Mouse (Mus musculus): ENCODE data around the gene Epb41l2. TPM values are rescaled to one million over a fixed set of nuclear protein-coding genes. Genes with fewer than 3 reads are reported as not detected.
A peak's percentile ranks its signal among the peaks of the same experiment; 100 is the strongest.

Epb41l2 gene
- total and polyA plus RNA-seq, 2 experiments from 2014 or later: 21.6 to 50.1 TPM

DNA sequence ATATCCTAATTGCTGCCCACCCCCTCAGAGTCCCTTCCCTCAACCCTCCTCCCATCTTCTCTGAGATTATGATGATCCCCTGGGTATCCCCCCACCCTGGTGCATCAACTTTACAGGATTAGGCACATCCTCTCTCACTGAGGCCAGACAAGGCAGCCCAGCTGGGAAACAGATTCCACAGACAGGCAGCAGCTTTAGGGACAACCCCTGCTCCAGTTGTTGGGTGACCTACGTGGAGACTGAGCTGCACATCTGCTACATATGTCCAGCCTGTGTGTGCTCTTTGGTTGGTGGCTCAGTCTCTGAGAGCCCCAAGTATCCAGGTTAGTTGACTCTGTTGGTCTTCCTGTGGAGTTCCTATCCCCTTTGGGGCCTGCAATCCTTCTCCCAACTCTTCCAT lies 179.1 kb downstream of the Epb41l2 start:
- 84% methylated on average over 1 of the region's 1 CpGs for WGBS

DNA sequence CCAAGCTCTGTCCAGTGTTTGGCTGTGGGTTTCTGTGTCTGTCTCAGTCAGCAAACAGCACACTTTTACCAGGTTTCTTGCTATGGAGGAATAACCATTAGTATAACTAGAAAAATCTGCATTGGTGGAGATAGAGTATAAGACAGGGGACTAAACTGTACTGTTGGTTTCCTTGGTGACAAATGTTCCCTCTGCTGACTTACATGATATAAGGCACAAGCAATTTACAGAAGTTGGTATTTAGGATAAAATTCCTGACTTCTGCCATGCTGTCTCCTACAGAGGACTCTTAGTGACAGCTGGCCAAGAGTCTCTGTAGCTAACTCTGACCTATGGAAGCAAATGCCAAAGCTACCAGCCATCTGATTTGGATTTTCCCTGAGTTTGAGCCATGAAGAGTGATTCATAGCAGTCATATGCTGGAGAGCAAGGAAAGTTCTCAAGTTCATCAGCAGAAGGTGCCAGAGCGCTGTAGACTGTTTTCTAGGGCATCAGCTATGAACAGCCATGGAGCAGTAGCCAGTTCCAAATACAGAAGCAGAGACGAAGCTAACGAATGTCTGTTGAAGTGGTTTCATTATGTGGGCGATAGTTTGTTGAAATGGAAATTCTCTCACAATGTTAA lies 179.7 kb downstream of the Epb41l2 start:
- H3K4me1 ChIP-seq (ENCODE audit: control insufficient read depth, insufficient read depth): peaks cover 6% of the 10 kb centered on the region; the same call in 1 of the 2 replicates
- peak overlapping the region; percentile 72 for H3K27ac ChIP-seq (ENCODE audit: low read depth)
- no peaks in the 10 kb centered on the region for H3K9me3 ChIP-seq (replicated peaks; ENCODE audit: control insufficient read depth, low read length)
- 30% methylated on average over 4 of the region's 4 CpGs for WGBS
- no peak overlapping the region for H3K9ac ChIP-seq (replicated peaks; ENCODE audit: low read depth, low read length)
- H3K36me3 ChIP-seq (replicated peaks; ENCODE audit: control insufficient read depth, insufficient read depth, low read length): no peaks in the 10 kb centered on the region
- DNase-seq (ENCODE audit: low spot score) (peak; percentile 70), ATAC-seq (ENCODE audit: insufficient read depth, low read depth) (peak; percentile 86)
- H3K4me3 ChIP-seq (ENCODE audit: low read depth, low read length): no peak overlapping the region
- H3K27me3 ChIP-seq (ENCODE audit: control insufficient read depth, insufficient read depth, low read length): no peaks in the 10 kb centered on the region
- peak overlapping the region; percentile 41; the same call in 1 of the 2 replicates for H3K4me2 ChIP-seq (ENCODE audit: low read depth, low read length)
- TF ChIP-seq CTCF (IDR thresholded peaks at IDR 0.05; ENCODE audit: low read depth): peak; percentile 71
- TF ChIP-seq EP300 (IDR thresholded peaks at IDR 0.05; ENCODE audit: low read depth): no peak

More for the DNA sequence above, 179.1 kb downstream of the Epb41l2 start:
- H3K9ac ChIP-seq (replicated peaks; ENCODE audit: low read depth, low read length): no peak overlapping the region
- H3K27me3 ChIP-seq (ENCODE audit: control insufficient read depth, insufficient read depth, low read length): no peaks in the 10 kb centered on the region
- H3K9me3 ChIP-seq (replicated peaks; ENCODE audit: control insufficient read depth, low read length): no peaks in the 10 kb centered on the region
- H3K4me2 ChIP-seq (ENCODE audit: low read depth, low read length): no peak overlapping the region
- no peak overlapping the region for H3K4me3 ChIP-seq (ENCODE audit: low read depth, low read length)
- peak overlapping the region; percentile 72; the same call in 1 of the 2 replicates for H3K27ac ChIP-seq (ENCODE audit: low read depth)
- ATAC-seq (ENCODE audit: insufficient read depth, low read depth) (no peak), DNase-seq (ENCODE audit: low spot score) (no peak)
- H3K36me3 ChIP-seq (replicated peaks; ENCODE audit: control insufficient read depth, insufficient read depth, low read length): no peaks in the 10 kb centered on the region
- TF ChIP-seq CTCF (IDR thresholded peaks at IDR 0.05; ENCODE audit: low read depth) (no peak), EP300 (IDR thresholded peaks at IDR 0.05; ENCODE audit: low read depth) (no peak)
- peaks cover 11% of the 10 kb centered on the region; the same call in 1 of the 2 replicates for H3K4me1 ChIP-seq (ENCODE audit: control insufficient read depth, insufficient read depth)

DNA sequence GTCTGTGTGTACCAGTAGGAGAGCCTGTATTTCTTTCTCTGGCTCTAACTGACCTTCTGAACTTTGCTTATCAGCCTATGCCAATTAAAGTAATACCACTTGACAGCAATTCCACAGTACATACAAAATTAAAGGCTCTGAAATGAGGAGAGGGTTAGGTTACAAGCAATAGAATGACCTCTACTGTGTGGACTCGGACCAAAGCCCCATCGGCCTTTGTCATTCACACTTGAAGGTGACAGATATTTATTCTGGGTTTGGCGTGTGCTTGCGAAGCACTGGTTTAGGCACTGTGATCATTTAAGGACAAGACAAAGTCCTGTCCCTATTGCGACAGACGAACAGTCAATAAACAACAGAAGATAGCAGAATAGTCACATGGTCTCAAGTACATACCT lies 180.2 kb downstream of the Epb41l2 start:
- peak; percentile 24 for DNase-seq (ENCODE audit: low spot score)
- no peaks in the 10 kb centered on the region for H3K9me3 ChIP-seq (replicated peaks; ENCODE audit: control insufficient read depth, low read length)
- TF ChIP-seq CTCF (IDR thresholded peaks at IDR 0.05; ENCODE audit: low read depth) (no peak), EP300 (IDR thresholded peaks at IDR 0.05; ENCODE audit: low read depth) (no peak)
- ATAC-seq (ENCODE audit: insufficient read depth, low read depth): peak; percentile 82
- H3K4me2 ChIP-seq (ENCODE audit: low read depth, low read length): peak overlapping the region; percentile 41
- H3K4me3 ChIP-seq (ENCODE audit: low read depth, low read length): no peak overlapping the region
- peaks cover 5% of the 10 kb centered on the region; the same call in 1 of the 2 replicates for H3K4me1 ChIP-seq (ENCODE audit: control insufficient read depth, insufficient read depth)
- no peak overlapping the region for H3K9ac ChIP-seq (replicated peaks; ENCODE audit: low read depth, low read length)
- peak overlapping the region; percentile 72 for H3K27ac ChIP-seq (ENCODE audit: low read depth)
- no peaks in the 10 kb centered on the region for H3K27me3 ChIP-seq (ENCODE audit: control insufficient read depth, insufficient read depth, low read length)
- no peaks in the 10 kb centered on the region for H3K36me3 ChIP-seq (replicated peaks; ENCODE audit: control insufficient read depth, insufficient read depth, low read length)
- WGBS: 45% methylated on average over 6 of the region's 6 CpGs

DNA sequence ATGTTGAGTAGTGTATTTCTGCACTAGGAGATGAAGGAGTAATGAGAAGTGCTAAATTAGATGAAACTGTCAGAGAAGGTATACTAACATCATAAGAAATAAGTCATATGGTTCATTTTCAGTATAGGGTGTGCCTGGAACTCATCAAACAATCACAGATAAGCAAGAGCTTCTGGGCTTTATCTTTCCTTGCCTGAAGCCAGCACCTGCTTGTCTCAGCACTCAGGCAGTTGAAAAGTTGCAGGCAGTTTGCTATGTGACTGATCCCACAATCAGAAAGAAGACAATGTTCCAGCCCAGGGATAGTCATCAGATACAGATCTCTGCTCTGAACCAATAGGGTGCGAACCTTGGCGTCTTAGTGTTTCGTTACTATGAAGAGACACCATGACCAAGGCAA lies 181.5 kb downstream of the Epb41l2 start:
- Histone ChIP-seq H3K9me3 (replicated peaks; ENCODE audit: control insufficient read depth, low read length) (no peaks in the 10 kb centered on the region), H3K36me3 (replicated peaks; ENCODE audit: control insufficient read depth, insufficient read depth, low read length) (no peaks in the 10 kb centered on the region), H3K9ac (replicated peaks; ENCODE audit: low read depth, low read length) (no peak overlapping the region), H3K4me2 (ENCODE audit: low read depth, low read length) (no peak overlapping the region), H3K4me3 (ENCODE audit: low read depth, low read length) (no peak overlapping the region), H3K27ac (ENCODE audit: low read depth) (no peak overlapping the region), H3K27me3 (ENCODE audit: control insufficient read depth, insufficient read depth, low read length) (no peaks in the 10 kb centered on the region), H3K4me1 (ENCODE audit: control insufficient read depth, insufficient read depth) (peaks cover 5% of the 10 kb centered on the region; the same call in 1 of the 2 replicates)
- no peak for TF ChIP-seq EP300 (IDR thresholded peaks at IDR 0.05; ENCODE audit: low read depth)
- no peak for TF ChIP-seq CTCF (IDR thresholded peaks at IDR 0.05; ENCODE audit: low read depth)
- DNase-seq (ENCODE audit: low spot score) (no peak), ATAC-seq (ENCODE audit: insufficient read depth, low read depth) (no peak)
- WGBS: 87% methylated on average over 3 of the region's 3 CpGs

DNA sequence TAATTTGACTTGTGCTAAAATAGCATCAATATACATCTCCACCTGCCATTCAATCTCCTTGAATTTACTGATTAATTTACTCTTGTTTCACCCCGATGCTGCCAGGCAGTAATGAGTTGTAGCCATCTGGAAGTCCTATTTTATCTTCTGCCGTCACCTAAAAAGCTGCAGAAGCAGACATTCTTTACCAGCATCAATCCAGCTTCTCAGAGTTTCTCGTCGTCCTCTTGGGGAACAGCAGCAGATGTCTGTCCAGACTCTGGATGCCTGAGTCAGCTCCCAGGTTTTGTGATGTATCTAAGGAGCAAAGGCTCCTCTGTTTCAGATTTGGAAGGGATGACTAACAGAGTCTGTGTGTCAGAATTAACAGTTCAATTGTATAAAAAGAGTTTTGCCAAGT lies 193.3 kb downstream of the Epb41l2 start:
- DNase-seq (ENCODE audit: low spot score) (no peak), ATAC-seq (ENCODE audit: insufficient read depth, low read depth) (no peak)
- Histone ChIP-seq H3K27me3 (ENCODE audit: control insufficient read depth, insufficient read depth, low read length) (no peaks in the 10 kb centered on the region), H3K27ac (ENCODE audit: low read depth) (no peak overlapping the region), H3K36me3 (replicated peaks; ENCODE audit: control insufficient read depth, insufficient read depth, low read length) (no peaks in the 10 kb centered on the region), H3K9me3 (replicated peaks; ENCODE audit: control insufficient read depth, low read length) (no peaks in the 10 kb centered on the region), H3K9ac (replicated peaks; ENCODE audit: low read depth, low read length) (no peak overlapping the region), H3K4me1 (ENCODE audit: control insufficient read depth, insufficient read depth) (no peaks in the 10 kb centered on the region), H3K4me2 (ENCODE audit: low read depth, low read length) (no peak overlapping the region), H3K4me3 (ENCODE audit: low read depth, low read length) (no peak overlapping the region)
- WGBS: 48% methylated on average over 4 of the region's 4 CpGs
- no peak for TF ChIP-seq EP300 (IDR thresholded peaks at IDR 0.05; ENCODE audit: low read depth)
